Mouse (Mus musculus) neural tube, embryonic 14.5 days (tissue): ENCODE results near the gene Kalrn. TPM values are rescaled to one million over a fixed set of nuclear protein-coding genes. Genes with fewer than 3 reads are reported as not detected.

ENCODE experiments used
- ATAC-seq: fragments of 200-750 bp; cut with Nextera tagmentation; 2 replicates; pipeline ENCODE4 v1.8.0; 2017; ENCODE audit warnings: low read depth, mild to moderate bottlenecking, moderate TSS enrichment, moderate library complexity
- H3K27ac ChIP-seq: fragments of 300-500 bp; sonication (generic); 2 replicates; pipeline ENCODE4 v1.5.1; 2014; ENCODE audit warnings: low read depth, mild to moderate bottlenecking, control low read depth, low read length, moderate library complexity, mixed read lengths
- H3K27me3 ChIP-seq: fragments of 300-500 bp; sonication (generic); 2 replicates; pipeline ENCODE4 v1.6.1; 2014; ENCODE audit warnings: low read length; ENCODE audit not compliant: control insufficient read depth, insufficient read depth
- H3K36me3 ChIP-seq: fragments of 300-500 bp; sonication (generic); 2 replicates; pipeline ENCODE4 v1.6.1; 2014; ENCODE audit warnings: low read length, mixed read lengths; ENCODE audit not compliant: control insufficient read depth, insufficient read depth
- H3K4me1 ChIP-seq: fragments of 300-500 bp; sonication (generic); 2 replicates; pipeline ENCODE4 v1.6.1; 2014; ENCODE audit warnings: low read length; ENCODE audit not compliant: control insufficient read depth, insufficient read depth
- H3K4me2 ChIP-seq: fragments of 300-500 bp; sonication (generic); 2 replicates; pipeline ENCODE4 v1.6.1; 2014; ENCODE audit warnings: mild to moderate bottlenecking, low read depth, low read length, control low read depth
- H3K4me3 ChIP-seq: fragments of 300-500 bp; sonication (generic); 2 replicates; pipeline ENCODE4 v1.5.1; 2014; ENCODE audit warnings: low read depth, low read length, control low read depth, mixed read lengths
- H3K9ac ChIP-seq: fragments of 300-500 bp; sonication (generic); replicated peaks from 2 replicates; pipeline ENCODE4 v1.6.1; 2014; ENCODE audit warnings: low read depth, mild to moderate bottlenecking, control low read depth, low read length, mixed read lengths
- H3K9me3 ChIP-seq: fragments of 300-500 bp; sonication (generic); 2 replicates; pipeline ENCODE4 v1.6.1; 2016; ENCODE audit warnings: low read length; ENCODE audit not compliant: control insufficient read depth
- WGBS: fragments of 180-500 bp; shearing (Covaris S2); extraction: QIAGEN DNeasy Blood & Tissue Kit; methylation state at CpG from one replicate; pipeline ENCODE4 v1.1.7; 2014; 5-methylcytosine and 5-hydroxymethylcytosine counted together
- polyA plus RNA-seq: library from polyadenylated mRNA; unstranded; fragments of >200 nt; fragmentation: Nextera tagmentation; extraction: Ambion mirVana; gene quantifications from 2 replicates; pipeline ENCODE4 v1.2.1, GENCODE M21; 2014

The Kalrn gene
- polyA plus RNA-seq, 1 experiment from 2014 or later: 34.2 TPM

- 95% methylated on average over 2 of the region's 2 CpGs for WGBS
- Histone ChIP-seq H3K4me1 (no peaks in the 10 kb centered on the region), H3K27me3 (no peaks in the 10 kb centered on the region), H3K4me3 (no peak overlapping the region), H3K4me2 (no peak overlapping the region), H3K9ac (no peak overlapping the region), H3K9me3 (no peaks in the 10 kb centered on the region), H3K27ac (no peak overlapping the region), H3K36me3 (no peaks in the 10 kb centered on the region)
- ATAC-seq: no peak
Observed at GRCm38 (mm10) chr16:34293675-34294074, 279.7 kb downstream of the Kalrn start.

- WGBS: 49% methylated on average over 7 of the region's 7 CpGs
- no peaks in the 10 kb centered on the region for H3K36me3 ChIP-seq
- H3K4me2 ChIP-seq: no peak overlapping the region
- H3K27ac ChIP-seq: no peak overlapping the region
- no peak overlapping the region for H3K9ac ChIP-seq
- no peaks in the 10 kb centered on the region for H3K4me1 ChIP-seq
- no peak for ATAC-seq
- H3K9me3 ChIP-seq: no peaks in the 10 kb centered on the region
- no peak overlapping the region for H3K4me3 ChIP-seq
- H3K27me3 ChIP-seq: no peaks in the 10 kb centered on the region
Observed at GRCm38 (mm10) chr16:34289583-34289982, 283.7 kb downstream of the Kalrn start.

- H3K36me3 ChIP-seq: no peaks in the 10 kb centered on the region
- ATAC-seq: no peak
- no peak overlapping the region for H3K27ac ChIP-seq
- H3K4me2 ChIP-seq: no peak overlapping the region
- H3K4me3 ChIP-seq: no peak overlapping the region
- H3K4me1 ChIP-seq: no peaks in the 10 kb centered on the region
- no peaks in the 10 kb centered on the region for H3K27me3 ChIP-seq
- no peak overlapping the region for H3K9ac ChIP-seq
- 93% methylated on average over 8 of the region's 8 CpGs for WGBS
- no peaks in the 10 kb centered on the region for H3K9me3 ChIP-seq
Observed at GRCm38 (mm10) chr16:34282026-34282425, 291.3 kb downstream of the Kalrn start.

GRCm38 (mm10) chr16:34279654-34280383, 293.5 kb downstream of the Kalrn start:
- no peak overlapping the region for H3K4me2 ChIP-seq
- 90% methylated on average over 7 of the region's 7 CpGs for WGBS
- no peaks in the 10 kb centered on the region for H3K36me3 ChIP-seq
- H3K27me3 ChIP-seq: no peaks in the 10 kb centered on the region
- H3K9ac ChIP-seq: no peak overlapping the region
- H3K9me3 ChIP-seq: no peaks in the 10 kb centered on the region
- no peak overlapping the region for H3K27ac ChIP-seq
- no peak overlapping the region for H3K4me3 ChIP-seq
- no peak for ATAC-seq
- no peaks in the 10 kb centered on the region for H3K4me1 ChIP-seq

GRCm38 (mm10) chr16:34278249-34278790, 295.0 kb downstream of the Kalrn start:
- Histone ChIP-seq H3K4me2 (no peak overlapping the region), H3K9ac (no peak overlapping the region), H3K9me3 (no peaks in the 10 kb centered on the region), H3K27ac (no peak overlapping the region), H3K27me3 (no peaks in the 10 kb centered on the region), H3K4me3 (no peak overlapping the region), H3K36me3 (no peaks in the 10 kb centered on the region), H3K4me1 (no peaks in the 10 kb centered on the region)
- no peak for ATAC-seq
- 53% methylated on average over 4 of the region's 4 CpGs for WGBS

- Histone ChIP-seq H3K9ac (no peak overlapping the region), H3K27me3 (no peaks in the 10 kb centered on the region), H3K27ac (no peak overlapping the region), H3K4me1 (no peaks in the 10 kb centered on the region), H3K4me3 (no peak overlapping the region), H3K4me2 (no peak overlapping the region), H3K9me3 (no peaks in the 10 kb centered on the region), H3K36me3 (no peaks in the 10 kb centered on the region)
- ATAC-seq: no peak
Observed at GRCm38 (mm10) chr16:34274607-34275006, 298.7 kb downstream of the Kalrn start.

GRCm38 (mm10) chr16:34271476-34271875, 301.9 kb downstream of the Kalrn start:
- H3K27ac ChIP-seq: no peak overlapping the region
- no peak for ATAC-seq
- no peaks in the 10 kb centered on the region for H3K9me3 ChIP-seq
- H3K27me3 ChIP-seq: no peaks in the 10 kb centered on the region
- no peaks in the 10 kb centered on the region for H3K4me1 ChIP-seq
- H3K4me2 ChIP-seq: no peak overlapping the region
- no peaks in the 10 kb centered on the region for H3K36me3 ChIP-seq
- no peak overlapping the region for H3K4me3 ChIP-seq
- no peak overlapping the region for H3K9ac ChIP-seq
- WGBS: 89% methylated on average over 5 of the region's 5 CpGs

GRCm38 (mm10) chr16:34270681-34271080, 302.7 kb downstream of the Kalrn start:
- no peak overlapping the region for H3K27ac ChIP-seq
- H3K4me2 ChIP-seq: no peak overlapping the region
- H3K36me3 ChIP-seq: no peaks in the 10 kb centered on the region
- WGBS: 79% methylated on average over 2 of the region's 2 CpGs
- H3K9ac ChIP-seq: no peak overlapping the region
- ATAC-seq: no peak
- no peaks in the 10 kb centered on the region for H3K9me3 ChIP-seq
- no peaks in the 10 kb centered on the region for H3K27me3 ChIP-seq
- H3K4me3 ChIP-seq: no peak overlapping the region
- H3K4me1 ChIP-seq: no peaks in the 10 kb centered on the region

GRCm38 (mm10) chr16:34269642-34270041, 303.7 kb downstream of the Kalrn start:
- 84% methylated on average over 8 of the region's 8 CpGs for WGBS

More at GRCm38 (mm10) chr16:34269642-34270041, 303.7 kb downstream of the Kalrn start:
- Histone ChIP-seq H3K27ac (no peak overlapping the region), H3K27me3 (no peaks in the 10 kb centered on the region), H3K4me3 (no peak overlapping the region), H3K9me3 (no peaks in the 10 kb centered on the region), H3K36me3 (no peaks in the 10 kb centered on the region), H3K9ac (no peak overlapping the region), H3K4me1 (no peaks in the 10 kb centered on the region), H3K4me2 (no peak overlapping the region)
- no peak for ATAC-seq
